In the genomic region with DNA sequence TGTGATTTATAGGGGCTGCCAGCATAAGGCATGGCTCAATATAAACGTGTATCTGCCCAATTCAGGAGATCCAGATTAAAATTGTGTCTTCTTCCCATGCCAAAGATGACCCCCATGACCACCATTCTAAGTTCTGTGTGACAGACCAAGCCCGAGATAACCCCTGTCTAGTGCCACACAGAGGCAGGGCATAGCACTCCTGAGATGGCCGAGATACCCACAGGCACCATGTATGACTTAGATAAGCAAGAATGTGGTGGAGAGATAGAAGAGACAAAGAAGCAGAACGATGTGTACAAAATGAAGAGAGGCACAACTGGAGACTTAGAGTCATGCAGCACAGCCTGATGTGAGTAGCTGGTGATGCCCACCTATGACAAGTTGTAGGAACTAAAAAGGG, we compare ENCODE assay signal across 31 mouse cellular contexts. TPM values are rescaled to one million over a fixed set of nuclear protein-coding genes. Genes with fewer than 3 reads are reported as not detected.
A peak's percentile ranks its signal among the peaks of the same experiment; 100 is the strongest.
DNase-seq lines count a peak whose midpoint lies in the region; ATAC-seq lines count a peak whose summit lies in the region.
"Had no signal": no experiment of that assay in that cellular context is flagged by ENCODE, and none has a peak within 500 bp of the region (broad histone marks: within the 10 kb centered on the region; RNA-seq: fewer than 3 reads in every experiment).

No protein-coding gene starts in this region.

- no peaks in the 10 kb centered on the region for H3K4me1 ChIP-seq in heart, embryonic 10.5 days
- H3K4me1 ChIP-seq in liver, embryonic 16.5 days (ENCODE audit: control insufficient read depth, low read depth, low read length) = no peaks in the 10 kb centered on the region
- H3K4me1 ChIP-seq: embryonic facial prominence, embryonic 13.5 days; embryonic facial prominence, embryonic 15.5 days; forebrain, embryonic 13.5 days; forebrain, embryonic 15.5 days had no signal

- H3K9me3 ChIP-seq in heart, embryonic 10.5 days = no peaks in the 10 kb centered on the region
- H3K9me3 ChIP-seq in liver, embryonic 16.5 days (replicated peaks; ENCODE audit: control insufficient read depth, low read length) = no peaks in the 10 kb centered on the region
- H3K9me3 ChIP-seq: embryonic facial prominence, embryonic 13.5 days; embryonic facial prominence, embryonic 15.5 days; forebrain, embryonic 13.5 days; forebrain, embryonic 15.5 days had no signal

- WGBS in heart, embryonic 10.5 days = 61% methylated on average over 4 of the region's 4 CpGs
- WGBS in liver, embryonic 16.5 days (ENCODE audit: insufficient replicate concordance) = 37% methylated on average over 4 of the region's 4 CpGs

- no peak overlapping the region for H3K4me3 ChIP-seq in heart, embryonic 10.5 days
- no peak overlapping the region for H3K4me3 ChIP-seq in liver, embryonic 16.5 days (ENCODE audit: low read depth, low read length)
- H3K4me3 ChIP-seq: embryonic facial prominence, embryonic 13.5 days; embryonic facial prominence, embryonic 15.5 days; erythroblast, embryonic 14.5 days; forebrain, embryonic 13.5 days; forebrain, embryonic 15.5 days had no signal

- intact Hi-C loops in heart, postnatal 10 days (cut with DNase I) = no loop called here

- no peak overlapping the region for H3K27ac ChIP-seq in heart, embryonic 10.5 days
- H3K27ac ChIP-seq in liver, embryonic 16.5 days (ENCODE audit: low read length) = no peak overlapping the region
- H3K27ac ChIP-seq: embryonic facial prominence, embryonic 13.5 days; embryonic facial prominence, embryonic 15.5 days; forebrain, embryonic 13.5 days; forebrain, embryonic 15.5 days had no signal

- DNase-seq in heart, embryonic 10.5 days (ENCODE audit: low spot score) = peak; percentile 33
- no peak for DNase-seq in heart, postnatal 10 days
- no peak for DNase-seq in liver
- no peak for DNase-seq in urinary bladder, adult 18-20 months (ENCODE audit: low spot score in 2 of 2)
- no peak for DNase-seq in layer of hippocampus, adult 9-10 months (ENCODE audit: low spot score)
- DNase-seq: adrenal gland, adult 2 months; adrenal gland, postnatal 10 days; adrenal gland, postnatal 25 days; cerebellum, adult 11 months; cerebellum, adult 18-20 months; cerebellum, adult 8-10 months; cerebellum, adult 9-11 months; cerebellum, postnatal 14 days; cerebellum, postnatal 36 days; embryo, embryonic 11 days had no signal

- H3K4me2 ChIP-seq in liver, embryonic 16.5 days (ENCODE audit: low read depth, low read length) = no peak overlapping the region
- H3K4me2 ChIP-seq: embryonic facial prominence, embryonic 13.5 days; embryonic facial prominence, embryonic 15.5 days; forebrain, embryonic 13.5 days; forebrain, embryonic 15.5 days had no signal

- H3K9ac ChIP-seq in liver, embryonic 16.5 days (ENCODE audit: low read depth, low read length) = no peak overlapping the region
- H3K9ac ChIP-seq: embryonic facial prominence, embryonic 13.5 days; embryonic facial prominence, embryonic 15.5 days; forebrain, embryonic 13.5 days; forebrain, embryonic 15.5 days had no signal

- H3K27me3 ChIP-seq in heart, embryonic 10.5 days (ENCODE audit: insufficient read depth, poor library complexity, severe bottlenecking) = no peaks in the 10 kb centered on the region
- no peaks in the 10 kb centered on the region for H3K27me3 ChIP-seq in liver, embryonic 16.5 days (ENCODE audit: control insufficient read depth, insufficient read depth, low read depth, low read length)
- H3K27me3 ChIP-seq: embryonic facial prominence, embryonic 13.5 days; embryonic facial prominence, embryonic 15.5 days; forebrain, embryonic 13.5 days; forebrain, embryonic 15.5 days had no signal

- no peaks in the 10 kb centered on the region for H3K36me3 ChIP-seq in heart, embryonic 10.5 days
- no peaks in the 10 kb centered on the region for H3K36me3 ChIP-seq in liver, embryonic 16.5 days (ENCODE audit: control insufficient read depth, insufficient read depth)
- H3K36me3 ChIP-seq: embryonic facial prominence, embryonic 13.5 days; embryonic facial prominence, embryonic 15.5 days; forebrain, embryonic 15.5 days had no signal

- peak; percentile 39; the same call in 1 of the 2 replicates for ATAC-seq in liver, embryonic 16.5 days (ENCODE audit: low read depth)
- peak; percentile 38; the same call in 1 of the 2 replicates for ATAC-seq in megakaryocyte, adult 5-6 weeks (ENCODE audit: poor library complexity, severe bottlenecking)
- ATAC-seq in megakaryocyte-erythroid progenitor cell, adult 5-6 weeks (replicated peaks; ENCODE audit: low FRiP score, low TSS enrichment, poor library complexity, severe bottlenecking) = peak; percentile 98
- ATAC-seq: forebrain, embryonic 13.5 days; forebrain, embryonic 15.5 days had no signal

RNA-seq across cellular contexts. Expression of gene H2-M10.4, which starts 5.9 kb away (rescaled TPM):
- polyA plus RNA-seq in heart, embryonic 10.5 days (2016; fragmentation: Nextera tagmentation; extraction: Ambion mirVana) = not detected in 2 replicates
- not detected for total RNA-seq in heart, postnatal 10 days (2021)
- not detected in 2 replicates for polyA plus RNA-seq in liver, embryonic 16.5 days (2015; fragmentation: Nextera tagmentation; extraction: Ambion mirVana)
- total RNA-seq in megakaryocyte, adult 5-6 weeks (2015) = not detected in 2 replicates
- not detected in 2 replicates for total RNA-seq in megakaryocyte, adult 5-6 weeks (2017)
- total RNA-seq in megakaryocyte-erythroid progenitor cell, adult 5-6 weeks (2014; fragmentation: Nextera tagmentation) = not detected in 2 replicates
- total RNA-seq in megakaryocyte-erythroid progenitor cell, adult 5-6 weeks (2017) = not detected in 2 replicates
- total RNA-seq: adrenal gland, adult 2 months; adrenal gland, postnatal 10 days; adrenal gland, postnatal 25 days; adrenal gland, postnatal 4 days; common myeloid progenitor, adult 5-6 weeks; ES-E14; MEL had no signal
- polyA plus RNA-seq: adrenal gland, adult 2 months; brain, embryonic 14.5 days; C2C12; embryonic facial prominence, embryonic 11.5 days; embryonic facial prominence, embryonic 13.5 days; embryonic facial prominence, embryonic 15.5 days; erythroblast, embryonic 14.5 days; forebrain, embryonic 11.5 days; forebrain, embryonic 13.5 days; forebrain, embryonic 15.5 days had no signal

Comparison
In these comparisons a context has a peak if more than half of its experiments do, and no peak if none do; other contexts are left out.
1. ATAC-seq: peak in every context shown above with its lines; median percentile 98 in megakaryocyte-erythroid progenitor cell, adult 5-6 weeks; 39 in liver, embryonic 16.5 days; 38 in megakaryocyte, adult 5-6 weeks.